Mouse (Mus musculus): Measurements from ENCODE around the gene Borcs8.

Gene Borcs8

GRCm38 (mm10) chr8:70134086-70134485 lies 5.2 kb upstream of the Borcs8 start:
- in situ Hi-C loops (cut with MboI, MseI): no loop called here

GRCm38 (mm10) chr8:70134931-70135330 lies 4.4 kb upstream of the Borcs8 start:
- in situ Hi-C loops (cut with MboI, MseI): no loop called here

- in situ Hi-C loops (cut with MboI, MseI): no loop called here
These were observed 2.7 kb upstream of the Borcs8 start for GRCm38 (mm10) chr8:70136591-70136990.

GRCm38 (mm10) chr8:70137890-70138289 lies 1.4 kb upstream of the Borcs8 start:
- in situ Hi-C loops (cut with MboI, MseI): no loop called here

- in situ Hi-C loops (cut with MboI, MseI): no loop called here
These were observed 682 bp downstream of the Borcs8 start for GRCm38 (mm10) chr8:70139981-70140380.

GRCm38 (mm10) chr8:70147678-70148607 lies 8.6 kb downstream of the Borcs8 start:
- in situ Hi-C loops (cut with MboI, MseI): no loop called here

- in situ Hi-C loops (cut with MboI, MseI): no loop called here
These were observed 10.9 kb downstream of the Borcs8 start for GRCm38 (mm10) chr8:70150158-70150557.

- in situ Hi-C loops (cut with MboI, MseI): no loop called here
These were observed 13.4 kb downstream of the Borcs8 start for GRCm38 (mm10) chr8:70152537-70153257.

GRCm38 (mm10) chr8:70157240-70157800 lies 18.0 kb downstream of the Borcs8 start:
- in situ Hi-C loops (cut with MboI, MseI): no loop called here

- in situ Hi-C loops (cut with MboI, MseI): no loop called here
These were observed 19.0 kb downstream of the Borcs8 start for GRCm38 (mm10) chr8:70158069-70158853.

- in situ Hi-C loops (cut with MboI, MseI): no loop called here
These were observed 19.9 kb downstream of the Borcs8 start for GRCm38 (mm10) chr8:70159211-70159610.

- in situ Hi-C loops (cut with MboI, MseI): loop anchor here in 1 of 2 experiments (5.0 kb wide), 1 partner anchor 233 kb away; no protein-coding TSS in a partner anchor
These were observed 20.7 kb downstream of the Borcs8 start for GRCm38 (mm10) chr8:70160015-70160414.

GRCm38 (mm10) chr8:70163316-70163715 lies 24.0 kb downstream of the Borcs8 start:
- in situ Hi-C loops (cut with MboI, MseI): loop anchor here in 1 of 2 experiments (5.0 kb wide), 1 partner anchor 236 kb away; no protein-coding TSS in a partner anchor

- in situ Hi-C loops (cut with MboI, MseI): no loop called here
These were observed 27.3 kb downstream of the Borcs8 start for GRCm38 (mm10) chr8:70166504-70167110.

GRCm38 (mm10) chr8:70170116-70170515 lies 30.8 kb downstream of the Borcs8 start:
- in situ Hi-C loops (cut with MboI, MseI): no loop called here

GRCm38 (mm10) chr8:70170748-70171147 lies 31.4 kb downstream of the Borcs8 start:
- in situ Hi-C loops (cut with MboI, MseI): no loop called here

- in situ Hi-C loops (cut with MboI, MseI): no loop called here
These were observed 31.9 kb downstream of the Borcs8 start for GRCm38 (mm10) chr8:70171240-70171639.

- in situ Hi-C loops (cut with MboI, MseI): no loop called here
These were observed 32.9 kb downstream of the Borcs8 start, which contains the start of gene Tmem161a for GRCm38 (mm10) chr8:70172043-70172681. Gene Tmem161a, plus strand, starts transcription at chr8:70172356.

- in situ Hi-C loops (cut with MboI, MseI): no loop called here
These were observed 34.0 kb downstream of the Borcs8 start for GRCm38 (mm10) chr8:70173320-70173719.

- in situ Hi-C loops (cut with MboI, MseI): no loop called here
These were observed 34.8 kb downstream of the Borcs8 start for GRCm38 (mm10) chr8:70174079-70174478.

All from T-helper 17 cell (primary cell).